Mouse (Mus musculus): ENCODE data around the gene Olfr813. TPM values are rescaled to one million over a fixed set of nuclear protein-coding genes. Genes with fewer than 3 reads are reported as not detected.

Gene Olfr813
- not detected for polyA plus RNA-seq (2014; fragmentation: Illumina TruSeq; extraction: RNeasy Lipid Tissue Mini Kit (QIAGEN cat#74804); ENCODE audit: low replicate concordance)

GRCm38 (mm10) chr10:129855067-129855466 is at the start of gene Olfr813:
Gene Olfr813 (plus strand): TSS chr10:129855367.

GRCm38 (mm10) chr10:129845994-129846393 is 9.2 kb upstream of the Olfr813 start, which contains the start of gene Olfr812:
Gene Olfr812 (minus strand): TSS chr10:129846094.

GRCm38 (mm10) chr10:129879751-129880150 is 24.6 kb downstream of the Olfr813 start, which contains the start of gene Olfr814:
Gene Olfr814 (minus strand): TSS chr10:129879851.

DNA sequence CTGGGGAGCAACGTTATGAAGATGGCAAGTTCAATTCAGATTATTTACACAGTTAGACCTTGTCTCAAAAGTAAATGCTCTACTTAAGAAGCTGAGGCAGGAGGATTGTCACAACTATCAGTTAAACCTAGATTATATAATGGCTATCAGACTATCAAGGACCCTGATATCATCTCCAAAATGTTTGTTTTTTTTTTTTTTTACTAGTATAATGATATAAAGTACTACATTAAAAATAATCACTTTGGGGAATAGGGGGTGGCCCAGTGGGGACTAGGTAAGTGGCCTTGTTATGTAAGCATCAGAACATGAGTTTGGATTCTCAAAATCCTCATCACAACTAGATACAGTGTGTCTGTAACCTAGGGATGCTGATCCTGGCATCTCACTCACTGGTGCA is 50.6 kb downstream of the Olfr813 start, which contains the start of gene Olfr815:
Gene Olfr815 (minus strand): TSS at position 101 of the 400 bp plus-strand sequence.

Other genes starting within 250 kb of the Olfr813 start
- not detected for gene Olfr796, start 242.8 kb upstream of the Olfr813 start, polyA plus RNA-seq (2014; fragmentation: Illumina TruSeq; extraction: RNeasy Lipid Tissue Mini Kit (QIAGEN cat#74804); ENCODE audit: low replicate concordance)
- gene Olfr798, start 227.4 kb upstream of the Olfr813 start, polyA plus RNA-seq (2014; fragmentation: Illumina TruSeq; extraction: RNeasy Lipid Tissue Mini Kit (QIAGEN cat#74804); ENCODE audit: low replicate concordance), result not detected
- not detected for gene Olfr799, start 217.9 kb upstream of the Olfr813 start, polyA plus RNA-seq (2014; fragmentation: Illumina TruSeq; extraction: RNeasy Lipid Tissue Mini Kit (QIAGEN cat#74804); ENCODE audit: low replicate concordance)
- not detected for gene Olfr800, start 197.7 kb upstream of the Olfr813 start, polyA plus RNA-seq (2014; fragmentation: Illumina TruSeq; extraction: RNeasy Lipid Tissue Mini Kit (QIAGEN cat#74804); ENCODE audit: low replicate concordance)
- not detected for gene Olfr801, start 181.5 kb upstream of the Olfr813 start, polyA plus RNA-seq (2014; fragmentation: Illumina TruSeq; extraction: RNeasy Lipid Tissue Mini Kit (QIAGEN cat#74804); ENCODE audit: low replicate concordance)
- not detected for gene Olfr802, start 167.2 kb upstream of the Olfr813 start, polyA plus RNA-seq (2014; fragmentation: Illumina TruSeq; extraction: RNeasy Lipid Tissue Mini Kit (QIAGEN cat#74804); ENCODE audit: low replicate concordance)
- not detected for gene Olfr803, start 161.1 kb upstream of the Olfr813 start, polyA plus RNA-seq (2014; fragmentation: Illumina TruSeq; extraction: RNeasy Lipid Tissue Mini Kit (QIAGEN cat#74804); ENCODE audit: low replicate concordance)
- gene Olfr804, start 152.2 kb upstream of the Olfr813 start, polyA plus RNA-seq (2014; fragmentation: Illumina TruSeq; extraction: RNeasy Lipid Tissue Mini Kit (QIAGEN cat#74804); ENCODE audit: low replicate concordance), result not detected
- not detected for gene Olfr805, start 126.0 kb upstream of the Olfr813 start, polyA plus RNA-seq (2014; fragmentation: Illumina TruSeq; extraction: RNeasy Lipid Tissue Mini Kit (QIAGEN cat#74804); ENCODE audit: low replicate concordance)
- not detected for gene Olfr806, start 113.4 kb upstream of the Olfr813 start, polyA plus RNA-seq (2014; fragmentation: Illumina TruSeq; extraction: RNeasy Lipid Tissue Mini Kit (QIAGEN cat#74804); ENCODE audit: low replicate concordance)
- not detected for gene Olfr807, start 97.6 kb upstream of the Olfr813 start, polyA plus RNA-seq (2014; fragmentation: Illumina TruSeq; extraction: RNeasy Lipid Tissue Mini Kit (QIAGEN cat#74804); ENCODE audit: low replicate concordance)
- gene Olfr808, start 89.9 kb upstream of the Olfr813 start, polyA plus RNA-seq (2014; fragmentation: Illumina TruSeq; extraction: RNeasy Lipid Tissue Mini Kit (QIAGEN cat#74804); ENCODE audit: low replicate concordance), result not detected
- not detected for gene Olfr809, start 80.7 kb upstream of the Olfr813 start, polyA plus RNA-seq (2014; fragmentation: Illumina TruSeq; extraction: RNeasy Lipid Tissue Mini Kit (QIAGEN cat#74804); ENCODE audit: low replicate concordance)
- not detected for gene Olfr810, start 60.5 kb upstream of the Olfr813 start, polyA plus RNA-seq (2014; fragmentation: Illumina TruSeq; extraction: RNeasy Lipid Tissue Mini Kit (QIAGEN cat#74804); ENCODE audit: low replicate concordance)
- not detected for gene Olfr811, start 51.0 kb upstream of the Olfr813 start, polyA plus RNA-seq (2014; fragmentation: Illumina TruSeq; extraction: RNeasy Lipid Tissue Mini Kit (QIAGEN cat#74804); ENCODE audit: low replicate concordance)
- not detected for gene Olfr812, start 9.3 kb upstream of the Olfr813 start, polyA plus RNA-seq (2014; fragmentation: Illumina TruSeq; extraction: RNeasy Lipid Tissue Mini Kit (QIAGEN cat#74804); ENCODE audit: low replicate concordance)
- gene Olfr814, start 24.5 kb downstream of the Olfr813 start, polyA plus RNA-seq (2014; fragmentation: Illumina TruSeq; extraction: RNeasy Lipid Tissue Mini Kit (QIAGEN cat#74804); ENCODE audit: low replicate concordance), result not detected
- not detected for gene Olfr815, start 50.5 kb downstream of the Olfr813 start, polyA plus RNA-seq (2014; fragmentation: Illumina TruSeq; extraction: RNeasy Lipid Tissue Mini Kit (QIAGEN cat#74804); ENCODE audit: low replicate concordance)
- not detected for gene Olfr816, start 60.2 kb downstream of the Olfr813 start, polyA plus RNA-seq (2014; fragmentation: Illumina TruSeq; extraction: RNeasy Lipid Tissue Mini Kit (QIAGEN cat#74804); ENCODE audit: low replicate concordance)
- not detected for gene Olfr818, start 93.7 kb downstream of the Olfr813 start, polyA plus RNA-seq (2014; fragmentation: Illumina TruSeq; extraction: RNeasy Lipid Tissue Mini Kit (QIAGEN cat#74804); ENCODE audit: low replicate concordance)
- gene Olfr819, start 111.9 kb downstream of the Olfr813 start, polyA plus RNA-seq (2014; fragmentation: Illumina TruSeq; extraction: RNeasy Lipid Tissue Mini Kit (QIAGEN cat#74804); ENCODE audit: low replicate concordance), result not detected
- gene Olfr247, start 120.8 kb downstream of the Olfr813 start, polyA plus RNA-seq (2014; fragmentation: Illumina TruSeq; extraction: RNeasy Lipid Tissue Mini Kit (QIAGEN cat#74804); ENCODE audit: low replicate concordance), result not detected
- not detected for gene Gm10310, start 129.7 kb downstream of the Olfr813 start, polyA plus RNA-seq (2014; fragmentation: Illumina TruSeq; extraction: RNeasy Lipid Tissue Mini Kit (QIAGEN cat#74804); ENCODE audit: low replicate concordance)
- gene Olfr820, start 157.3 kb downstream of the Olfr813 start, polyA plus RNA-seq (2014; fragmentation: Illumina TruSeq; extraction: RNeasy Lipid Tissue Mini Kit (QIAGEN cat#74804); ENCODE audit: low replicate concordance), result not detected
- gene Olfr821, start 175.0 kb downstream of the Olfr813 start, polyA plus RNA-seq (2014; fragmentation: Illumina TruSeq; extraction: RNeasy Lipid Tissue Mini Kit (QIAGEN cat#74804); ENCODE audit: low replicate concordance), result not detected
- gene Olfr822, start 215.8 kb downstream of the Olfr813 start, polyA plus RNA-seq (2014; fragmentation: Illumina TruSeq; extraction: RNeasy Lipid Tissue Mini Kit (QIAGEN cat#74804); ENCODE audit: low replicate concordance), result not detected

All from small intestine, adult 10 weeks (tissue).